Mouse (Mus musculus) midbrain, embryonic 16.5 days (tissue): ENCODE results near the gene Carns1. TPM values are rescaled to one million over a fixed set of nuclear protein-coding genes. Genes with fewer than 3 reads are reported as not detected.

Experiments used
- ATAC-seq: fragments of 200-750 bp; cut with Nextera tagmentation; 2 replicates; pipeline ENCODE4 v1.8.0; 2017; ENCODE audit warnings: moderate TSS enrichment
- H3K27ac ChIP-seq: fragments of 300-500 bp; sonication (generic); 2 replicates; pipeline ENCODE4 v1.5.1; 2014; ENCODE audit warnings: mild to moderate bottlenecking, low read length, mixed read lengths
- H3K27me3 ChIP-seq: fragments of 300-500 bp; sonication (generic); 2 replicates; pipeline ENCODE4 v1.6.1; 2014; ENCODE audit warnings: low read depth, low read length, mixed read lengths; ENCODE audit not compliant: control insufficient read depth, insufficient read depth
- H3K36me3 ChIP-seq: fragments of 300-500 bp; sonication (generic); 2 replicates; pipeline ENCODE4 v1.6.1; 2014; ENCODE audit warnings: mild to moderate bottlenecking, low read length, moderate library complexity, mixed read lengths; ENCODE audit not compliant: control insufficient read depth, insufficient read depth
- H3K4me1 ChIP-seq: fragments of 300-500 bp; sonication (generic); 2 replicates; pipeline ENCODE4 v1.6.1; 2014; ENCODE audit warnings: mild to moderate bottlenecking, low read length, mixed read lengths; ENCODE audit not compliant: control insufficient read depth, insufficient read depth
- H3K4me2 ChIP-seq: fragments of 300-500 bp; sonication (generic); 2 replicates; pipeline ENCODE4 v1.6.1; 2014; ENCODE audit warnings: mild to moderate bottlenecking, low read length, mixed read lengths
- H3K4me3 ChIP-seq: fragments of 300-500 bp; sonication (generic); 2 replicates; pipeline ENCODE4 v1.5.1; 2014; ENCODE audit warnings: low read depth, mild to moderate bottlenecking, low read length, moderate library complexity, mixed read lengths
- H3K9ac ChIP-seq: fragments of 300-500 bp; sonication (generic); 2 replicates; pipeline ENCODE4 v1.6.1; 2014; ENCODE audit warnings: low read depth, low read length, mixed read lengths
- H3K9me3 ChIP-seq: fragments of 300-500 bp; sonication (generic); replicated peaks from 2 replicates; pipeline ENCODE4 v1.6.1; 2014; ENCODE audit warnings: mild to moderate bottlenecking, low read length, mixed read lengths; ENCODE audit not compliant: control insufficient read depth, poor library complexity, severe bottlenecking
- WGBS: fragments of 180-500 bp; shearing (Covaris S2); extraction: QIAGEN DNeasy Blood & Tissue Kit; methylation state at CpG from one replicate; pipeline ENCODE4 v1.1.7; 2014; 5-methylcytosine and 5-hydroxymethylcytosine counted together
- polyA plus RNA-seq: library from polyadenylated mRNA; unstranded; fragments of >200 nt; fragmentation: Nextera tagmentation; extraction: Ambion mirVana; gene quantifications from 2 replicates; pipeline ENCODE4 v1.2.1, GENCODE M21; 2015

Gene Carns1
- polyA plus RNA-seq, 1 experiment from 2014 or later: 5.2 TPM

DNA sequence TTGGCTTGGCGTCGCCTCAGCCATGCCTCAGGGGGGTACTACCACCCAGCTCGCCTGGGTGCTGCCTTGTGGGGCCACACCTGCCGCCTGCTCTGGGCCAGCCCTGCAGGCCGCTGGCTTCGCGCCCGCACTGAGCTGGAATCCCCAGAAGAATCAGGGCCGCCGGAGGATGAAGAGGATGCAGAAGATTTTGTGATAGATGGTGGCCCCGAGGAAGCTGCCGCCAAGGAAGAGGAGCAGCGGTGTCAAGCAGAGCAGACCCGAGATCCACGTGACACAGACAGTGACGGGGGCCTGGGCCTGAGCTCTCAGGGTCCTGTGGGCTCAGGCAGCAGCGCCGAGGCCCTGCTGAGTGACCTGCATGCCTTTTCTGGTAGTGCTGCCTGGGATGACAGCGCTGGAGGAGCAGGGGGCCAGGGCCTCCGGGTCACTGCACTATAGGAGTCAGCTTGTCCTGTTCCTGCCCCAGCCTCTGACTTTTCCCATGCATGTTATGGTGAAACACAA lies 19.2 kb downstream of the Carns1 start:
- Histone ChIP-seq H3K9me3 (no peaks in the 10 kb centered on the region), H3K4me3 (no peak overlapping the region), H3K36me3 (peaks cover 30% of the 10 kb centered on the region), H3K4me1 (no peaks in the 10 kb centered on the region), H3K27me3 (no peaks in the 10 kb centered on the region), H3K9ac (no peak overlapping the region), H3K27ac (no peak overlapping the region), H3K4me2 (no peak overlapping the region)
- ATAC-seq: no peak
- WGBS: 63% methylated on average over 20 of the region's 20 CpGs

- ATAC-seq: no peak
- peaks cover 32% of the 10 kb centered on the region for H3K36me3 ChIP-seq
- H3K27me3 ChIP-seq: no peaks in the 10 kb centered on the region
- no peak overlapping the region for H3K27ac ChIP-seq
- H3K4me1 ChIP-seq: no peaks in the 10 kb centered on the region
- H3K4me3 ChIP-seq: no peak overlapping the region
- H3K9ac ChIP-seq: no peak overlapping the region
- 73% methylated on average over 6 of the region's 6 CpGs for WGBS
- H3K4me2 ChIP-seq: no peak overlapping the region
- H3K9me3 ChIP-seq: no peaks in the 10 kb centered on the region
These were observed 19.8 kb downstream of the Carns1 start for GRCm38 (mm10) chr19:4155223-4156072.

DNA sequence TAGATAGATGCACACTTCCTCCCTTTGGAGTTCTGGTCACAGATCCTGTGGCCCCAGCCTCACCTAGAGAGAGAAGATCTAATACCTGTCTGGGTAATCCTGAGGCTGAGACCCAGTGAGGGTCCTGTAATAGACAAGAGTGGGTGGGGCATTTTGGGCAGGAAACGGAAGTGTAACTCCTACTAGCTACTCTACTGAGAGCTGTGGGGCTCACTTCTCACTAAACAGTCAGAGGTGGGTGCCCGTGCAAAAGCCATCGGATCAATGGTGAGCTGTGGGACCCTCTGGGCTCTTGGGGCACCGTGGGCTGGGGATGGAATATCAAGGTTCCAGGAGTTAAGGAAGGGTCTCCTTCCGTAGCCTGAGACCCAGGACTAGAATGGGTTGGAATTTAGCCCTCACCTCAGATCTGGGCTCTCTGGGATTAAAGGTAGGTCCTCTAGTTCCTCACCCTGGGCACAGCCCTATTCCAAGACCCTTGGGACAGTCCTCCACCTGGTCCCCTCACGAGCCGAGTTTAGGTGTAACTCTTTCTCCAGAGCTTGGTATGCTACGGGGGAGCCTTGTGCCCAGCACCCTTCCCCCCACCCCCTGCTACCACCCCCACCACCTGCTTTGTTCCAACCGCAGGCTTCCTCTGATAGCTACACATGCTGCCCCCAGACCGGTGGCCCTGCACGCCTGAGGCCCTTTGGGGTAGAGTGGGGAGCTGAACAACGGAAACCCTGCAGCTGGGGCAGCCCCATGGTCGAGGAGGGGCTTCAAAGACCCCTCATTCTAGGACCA lies 20.6 kb downstream of the Carns1 start:
- WGBS: 83% methylated on average over 13 of the region's 13 CpGs
- peaks cover 2% of the 10 kb centered on the region for H3K4me1 ChIP-seq
- peaks cover 32% of the 10 kb centered on the region for H3K36me3 ChIP-seq
- H3K27ac ChIP-seq: no peak overlapping the region
- no peak for ATAC-seq
- no peak overlapping the region for H3K4me2 ChIP-seq
- H3K27me3 ChIP-seq: no peaks in the 10 kb centered on the region
- no peak overlapping the region for H3K9ac ChIP-seq
- H3K4me3 ChIP-seq: no peak overlapping the region
- no peaks in the 10 kb centered on the region for H3K9me3 ChIP-seq

DNA sequence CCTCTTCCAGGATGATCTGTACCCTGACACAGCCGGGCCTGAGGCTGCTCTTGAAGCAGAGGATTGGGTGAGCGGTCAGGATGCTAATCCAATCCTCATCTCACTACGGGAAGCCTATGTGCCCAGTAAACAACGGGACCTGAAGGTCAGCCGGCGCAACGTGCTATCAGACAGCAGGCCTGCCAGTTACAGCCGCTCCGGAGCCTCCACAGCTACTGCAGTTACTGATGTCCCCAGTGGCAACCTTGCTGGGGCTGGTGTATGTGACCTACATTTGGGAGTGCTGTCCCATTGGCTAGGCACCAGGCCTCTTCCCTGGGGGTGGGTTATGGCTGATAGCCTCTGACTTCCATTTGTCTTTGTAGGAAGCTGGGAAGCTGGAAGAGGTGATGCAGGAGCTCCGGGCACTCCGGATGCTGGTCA lies 22.0 kb downstream of the Carns1 start, which contains the start of gene Ptprcap:
Ptprcap (plus strand) TSS at position 373 of the 423 bp plus-strand sequence.
- peaks cover 18% of the 10 kb centered on the region; the same call in 1 of the 2 replicates for H3K36me3 ChIP-seq
- H3K9ac ChIP-seq: no peak within 1 kb of the TSS
- peaks cover 10% of the 10 kb centered on the region for H3K4me1 ChIP-seq
- no peak within 1 kb of the TSS for H3K4me3 ChIP-seq
- no peak within 1 kb of the TSS for H3K27ac ChIP-seq
- no peaks in the 10 kb centered on the region for H3K27me3 ChIP-seq
- H3K9me3 ChIP-seq: no peaks in the 10 kb centered on the region
- 74% methylated on average over 11 of the region's 11 CpGs for WGBS
- ATAC-seq: no peak
- no peak within 1 kb of the TSS for H3K4me2 ChIP-seq

GRCm38 (mm10) chr19:4152445-4153231 lies 22.6 kb downstream of the Carns1 start:
- Histone ChIP-seq H3K4me3 (no peak overlapping the region), H3K36me3 (peaks cover 16% of the 10 kb centered on the region; the same call in 1 of the 2 replicates), H3K4me2 (no peak overlapping the region), H3K4me1 (peaks cover 15% of the 10 kb centered on the region), H3K27me3 (no peaks in the 10 kb centered on the region), H3K9me3 (no peaks in the 10 kb centered on the region), H3K27ac (no peak overlapping the region), H3K9ac (no peak overlapping the region)
- no peak for ATAC-seq
- 93% methylated on average over 8 of the region's 8 CpGs for WGBS

GRCm38 (mm10) chr19:4151898-4152297 lies 23.4 kb downstream of the Carns1 start:
- Histone ChIP-seq H3K36me3 (peaks cover 12% of the 10 kb centered on the region; the same call in 1 of the 2 replicates), H3K4me1 (peaks cover 15% of the 10 kb centered on the region), H3K9me3 (no peaks in the 10 kb centered on the region), H3K9ac (no peak overlapping the region), H3K27ac (no peak overlapping the region), H3K4me3 (no peak overlapping the region), H3K27me3 (no peaks in the 10 kb centered on the region), H3K4me2 (no peak overlapping the region)
- no peak for ATAC-seq
- 92% methylated on average over 5 of the region's 5 CpGs for WGBS

DNA sequence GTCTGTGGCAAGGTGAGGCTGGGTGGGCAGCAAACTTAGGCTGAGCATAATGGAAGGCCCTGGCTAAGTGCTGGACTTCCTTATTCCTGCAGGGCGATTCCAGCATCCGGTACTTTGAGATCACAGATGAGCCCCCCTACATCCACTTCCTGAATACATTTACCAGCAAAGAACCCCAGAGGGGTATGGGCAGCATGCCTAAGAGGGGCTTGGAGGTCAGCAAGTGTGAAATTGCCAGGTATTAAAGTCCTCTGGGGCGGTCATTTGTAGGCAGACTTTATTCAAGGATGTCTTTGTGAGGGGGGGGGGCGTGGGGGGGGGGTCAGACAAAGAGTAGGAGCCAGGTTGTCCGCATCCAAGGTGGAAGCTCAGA lies 23.8 kb downstream of the Carns1 start:
- no peak overlapping the region for H3K4me3 ChIP-seq
- H3K9me3 ChIP-seq: no peaks in the 10 kb centered on the region
- peaks cover 8% of the 10 kb centered on the region; the same call in 1 of the 2 replicates for H3K36me3 ChIP-seq
- no peaks in the 10 kb centered on the region for H3K27me3 ChIP-seq
- H3K9ac ChIP-seq: no peak overlapping the region
- H3K4me2 ChIP-seq: no peak overlapping the region
- 81% methylated on average over 5 of the region's 5 CpGs for WGBS
- no peak overlapping the region for H3K27ac ChIP-seq
- no peak for ATAC-seq
- peaks cover 15% of the 10 kb centered on the region for H3K4me1 ChIP-seq

DNA sequence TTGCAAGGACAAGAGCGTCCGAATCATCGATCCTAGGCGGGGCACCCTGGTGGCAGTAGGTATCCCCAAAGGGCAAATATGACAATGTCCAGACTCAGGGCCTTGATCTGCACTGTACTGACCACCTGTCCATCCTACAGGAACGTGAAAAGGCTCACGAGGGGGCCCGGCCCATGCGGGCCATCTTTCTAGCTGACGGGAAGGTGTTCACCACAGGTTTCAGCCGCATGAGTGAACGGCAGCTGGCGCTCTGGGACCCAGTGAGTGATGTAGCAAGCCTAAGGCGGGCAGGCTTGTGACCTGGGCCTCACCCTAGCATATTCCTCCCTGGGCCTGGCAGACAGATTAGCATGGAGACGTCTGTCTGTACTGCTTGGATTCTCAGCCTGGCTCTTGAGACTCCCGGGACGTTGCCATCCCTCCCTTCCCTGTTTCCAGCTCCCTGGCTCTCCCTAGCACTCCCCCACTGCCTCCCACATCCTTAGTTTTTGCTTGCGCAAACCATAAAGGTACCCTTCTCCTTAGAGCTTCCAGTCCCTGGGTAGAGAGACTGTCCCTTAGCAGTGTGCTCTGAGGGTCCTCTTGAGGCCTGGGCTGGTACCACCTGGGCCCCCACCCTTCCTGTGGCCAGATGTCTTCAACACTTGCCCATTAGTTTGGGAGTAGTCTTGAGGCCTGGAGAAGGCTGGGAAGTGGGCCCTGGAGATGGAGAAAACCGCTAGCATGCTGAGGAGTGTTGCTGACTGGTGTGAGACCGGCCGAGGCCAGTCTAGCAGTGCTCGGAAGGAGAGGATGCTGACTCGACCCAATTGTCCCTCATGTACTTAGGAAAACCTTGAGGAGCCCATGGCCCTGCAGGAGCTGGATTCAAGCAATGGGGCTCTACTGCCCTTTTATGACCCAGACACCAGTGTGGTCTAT lies 24.5 kb downstream of the Carns1 start:
- Histone ChIP-seq H3K36me3 (peaks cover 2% of the 10 kb centered on the region; the same call in 1 of the 2 replicates), H3K4me3 (no peak overlapping the region), H3K27me3 (no peaks in the 10 kb centered on the region), H3K9me3 (no peaks in the 10 kb centered on the region), H3K4me1 (peaks cover 15% of the 10 kb centered on the region), H3K27ac (no peak overlapping the region), H3K4me2 (no peak overlapping the region), H3K9ac (no peak overlapping the region)
- no peak for ATAC-seq
- WGBS: 87% methylated on average over 22 of the region's 22 CpGs
